Mouse (Mus musculus) effector memory CD4-positive, alpha-beta T cell, adult 7 months (primary cell): Measurements from ENCODE around the gene Olfr1231. TPM values are rescaled to one million over a fixed set of nuclear protein-coding genes. Genes with fewer than 3 reads are reported as not detected.

ENCODE experiments used
- polyA plus RNA-seq: library from polyadenylated mRNA; unstranded; fragments of 100-300 nt; shearing (Covaris generic); gene quantifications from one replicate; pipeline ENCODE4 v1.2.1, GENCODE M21; 2017

Gene Olfr1231
- not detected for polyA plus RNA-seq

GRCm38 (mm10) chr2:89306974-89307373, at the start of gene Olfr1231:
Gene Olfr1231 (minus strand): TSS chr2:89307074.

GRCm38 (mm10) chr2:89342298-89342697, 35.4 kb upstream of the Olfr1231 start, which contains the start of gene Olfr1233:
Gene Olfr1233 (minus strand): TSS chr2:89342398.

GRCm38 (mm10) chr2:89329575-89329974, 22.7 kb upstream of the Olfr1231 start, which contains the start of gene Olfr1232:
Gene Olfr1232 (minus strand): TSS chr2:89329675.

GRCm38 (mm10) chr2:89297168-89297567, 9.7 kb downstream of the Olfr1231 start, which contains the start of gene Olfr1230:
Gene Olfr1230 (minus strand): TSS chr2:89297268.

GRCm38 (mm10) chr2:89287914-89288313, 19.0 kb downstream of the Olfr1231 start, which contains the start of gene Olfr1229:
Gene Olfr1229 (minus strand): TSS chr2:89288014.

GRCm38 (mm10) chr2:89253962-89254361, 52.9 kb downstream of the Olfr1231 start, which contains the start of gene Olfr1228:
Gene Olfr1228 (minus strand): TSS chr2:89254062.

Other genes starting within 250 kb of the Olfr1231 start
- gene Olfr1218, start 245.9 kb downstream of the Olfr1231 start, polyA plus RNA-seq, result not detected
- gene Olfr1219, start 223.6 kb downstream of the Olfr1231 start, polyA plus RNA-seq, result not detected
- 0.15 TPM for gene Olfr1220, start 200.2 kb downstream of the Olfr1231 start, polyA plus RNA-seq
- not detected for gene Olfr1221, start 189.8 kb downstream of the Olfr1231 start, polyA plus RNA-seq
- gene Olfr1222, start 174.0 kb downstream of the Olfr1231 start, polyA plus RNA-seq, result not detected
- gene Olfr1223, start 155.5 kb downstream of the Olfr1231 start, polyA plus RNA-seq, result not detected
- gene Olfr1224-ps1, start 143.0 kb downstream of the Olfr1231 start, polyA plus RNA-seq, result not detected
- not detected for gene Olfr1225, start 132.4 kb downstream of the Olfr1231 start, polyA plus RNA-seq
- 0.10 TPM for gene Olfr1226, start 107.0 kb downstream of the Olfr1231 start, polyA plus RNA-seq
- gene Olfr1228, start 53.0 kb downstream of the Olfr1231 start, polyA plus RNA-seq, result not detected
- not detected for gene Olfr1229, start 19.1 kb downstream of the Olfr1231 start, polyA plus RNA-seq
- not detected for gene Olfr1230, start 9.8 kb downstream of the Olfr1231 start, polyA plus RNA-seq
- not detected for gene Olfr1232, start 22.6 kb upstream of the Olfr1231 start, polyA plus RNA-seq
- 0.11 TPM for gene Olfr1233, start 35.3 kb upstream of the Olfr1231 start, polyA plus RNA-seq
- gene Olfr1234, start 57.8 kb upstream of the Olfr1231 start, polyA plus RNA-seq, result not detected
- gene Olfr1238, start 102.6 kb upstream of the Olfr1231 start, polyA plus RNA-seq, result not detected
- gene Olfr1239, start 113.3 kb upstream of the Olfr1231 start, polyA plus RNA-seq, result not detected
- not detected for gene Olfr1240, start 135.9 kb upstream of the Olfr1231 start, polyA plus RNA-seq
- gene Olfr1241, start 180.1 kb upstream of the Olfr1231 start, polyA plus RNA-seq, result not detected
- not detected for gene Olfr1242, start 191.3 kb upstream of the Olfr1231 start, polyA plus RNA-seq
- not detected for gene Olfr1243, start 224.4 kb upstream of the Olfr1231 start, polyA plus RNA-seq